Mouse (Mus musculus) embryonic facial prominence, embryonic 14.5 days (tissue): ENCODE measurements at regions not wholly inside any gene's neighbourhood (a gene's known extent, or its start where the extent isn't known, plus 50 kb on each side); places are given as distances from the start of the nearest gene placed in this dataset.

Experiments
- ATAC-seq: fragments of 200-750 bp; cut with Nextera tagmentation; 2 replicates; pipeline ENCODE4 v1.8.0; 2017; ENCODE audit warnings: low read depth, moderate number of reproducible peaks, moderate TSS enrichment
- DNase-seq: peaks from one replicate; pipeline ENCODE4 v3.0.0-alpha.2; 2015; ENCODE audit warnings: low spot score
- H3K27ac ChIP-seq: fragments of 300-500 bp; sonication (generic); replicated peaks from 2 replicates; pipeline ENCODE4 v1.5.1; 2014; ENCODE audit warnings: low read depth, mild to moderate bottlenecking, low read length, moderate library complexity
- H3K27me3 ChIP-seq: fragments of 300-500 bp; sonication (generic); replicated peaks from 2 replicates; pipeline ENCODE4 v1.6.1; 2014; ENCODE audit warnings: low read length; ENCODE audit not compliant: control insufficient read depth, insufficient read depth
- H3K36me3 ChIP-seq: fragments of 300-500 bp; sonication (generic); 2 replicates; pipeline ENCODE4 v1.6.1; 2014; ENCODE audit warnings: low read length, mixed read lengths; ENCODE audit not compliant: control insufficient read depth, insufficient read depth
- H3K4me1 ChIP-seq: fragments of 300-500 bp; sonication (generic); 2 replicates; pipeline ENCODE4 v1.6.1; 2014; ENCODE audit warnings: antibody characterized with exemption, low read length; ENCODE audit not compliant: control insufficient read depth, insufficient read depth
- H3K4me2 ChIP-seq: fragments of 300-500 bp; sonication (generic); 2 replicates; pipeline ENCODE4 v1.6.1; 2014; ENCODE audit warnings: low read depth, mild to moderate bottlenecking, low read length, moderate library complexity, mixed read lengths
- H3K4me3 ChIP-seq: fragments of 300-500 bp; sonication (generic); 2 replicates; pipeline ENCODE4 v1.5.1; 2014; ENCODE audit warnings: low read depth, mild to moderate bottlenecking, low read length
- H3K9ac ChIP-seq: fragments of 300-500 bp; sonication (generic); 2 replicates; pipeline ENCODE4 v1.6.1; 2014; ENCODE audit warnings: low read depth, mild to moderate bottlenecking, low read length, moderate library complexity, mixed read lengths
- H3K9me3 ChIP-seq: fragments of 300-500 bp; sonication (generic); 2 replicates; pipeline ENCODE4 v1.6.1; 2016; ENCODE audit warnings: low read length; ENCODE audit not compliant: control insufficient read depth
- whole genome bisulfite sequencing: fragments of 180-500 bp; shearing (Covaris S2); extraction: QIAGEN DNeasy Blood & Tissue Kit; methylation state at CpG from one replicate; pipeline ENCODE4 v1.1.7; 2014; 5-methylcytosine and 5-hydroxymethylcytosine counted together

GRCm38 (mm10) chr13:42558526-42558925 lies 121.9 kb upstream of the Phactr1 start:
- Histone ChIP-seq H3K27ac (no peak overlapping the region), H3K4me1 (no peaks in the 10 kb centered on the region), H3K4me3 (no peak overlapping the region), H3K4me2 (no peak overlapping the region), H3K9me3 (no peaks in the 10 kb centered on the region), H3K36me3 (no peaks in the 10 kb centered on the region), H3K27me3 (no peaks in the 10 kb centered on the region), H3K9ac (no peak overlapping the region)
- ATAC-seq = no peak
- DNase-seq = no peak
- WGBS = 85% methylated on average over 3 of the region's 3 CpGs

GRCm38 (mm10) chr13:42561446-42561845 lies 119.0 kb upstream of the Phactr1 start:
- Histone ChIP-seq H3K4me1 (no peaks in the 10 kb centered on the region), H3K27ac (no peak overlapping the region), H3K4me3 (no peak overlapping the region), H3K36me3 (no peaks in the 10 kb centered on the region), H3K9me3 (no peaks in the 10 kb centered on the region), H3K4me2 (no peak overlapping the region), H3K9ac (no peak overlapping the region), H3K27me3 (no peaks in the 10 kb centered on the region)
- 39% methylated on average over 2 of the region's 2 CpGs for WGBS
- no peak for ATAC-seq
- DNase-seq = no peak

GRCm38 (mm10) chr13:42565291-42566058 lies 114.9 kb upstream of the Phactr1 start:
- Histone ChIP-seq H3K4me1 (no peaks in the 10 kb centered on the region), H3K36me3 (no peaks in the 10 kb centered on the region), H3K9ac (no peak overlapping the region), H3K27ac (no peak overlapping the region), H3K9me3 (no peaks in the 10 kb centered on the region), H3K4me3 (no peak overlapping the region), H3K4me2 (no peak overlapping the region), H3K27me3 (no peaks in the 10 kb centered on the region)
- no peak for DNase-seq
- WGBS = 76% methylated on average over 26 of the region's 26 CpGs
- no peak for ATAC-seq

GRCm38 (mm10) chr13:42570600-42571348 lies 109.6 kb upstream of the Phactr1 start:
- no peaks in the 10 kb centered on the region for H3K9me3 ChIP-seq
- no peaks in the 10 kb centered on the region for H3K4me1 ChIP-seq
- no peaks in the 10 kb centered on the region for H3K36me3 ChIP-seq
- H3K4me3 ChIP-seq = no peak overlapping the region
- no peak overlapping the region for H3K4me2 ChIP-seq
- 76% methylated on average over 10 of the region's 10 CpGs for WGBS
- DNase-seq = no peak
- no peak overlapping the region for H3K27ac ChIP-seq
- H3K9ac ChIP-seq = no peak overlapping the region
- H3K27me3 ChIP-seq = no peaks in the 10 kb centered on the region
- ATAC-seq = no peak

- WGBS = 39% methylated on average over 4 of the region's 4 CpGs
- H3K27me3 ChIP-seq = no peaks in the 10 kb centered on the region
Observed at GRCm38 (mm10) chr13:42574189-42574588, 106.2 kb upstream of the Phactr1 start.

GRCm38 (mm10) chr13:42575725-42576426 lies 104.5 kb upstream of the Phactr1 start:
- Histone ChIP-seq H3K9me3 (no peaks in the 10 kb centered on the region), H3K27ac (no peak overlapping the region), H3K27me3 (no peaks in the 10 kb centered on the region), H3K4me3 (no peak overlapping the region), H3K36me3 (no peaks in the 10 kb centered on the region), H3K9ac (no peak overlapping the region), H3K4me2 (no peak overlapping the region), H3K4me1 (no peaks in the 10 kb centered on the region)
- DNase-seq = peak; percentile 90
- WGBS = 30% methylated on average over 16 of the region's 16 CpGs
- ATAC-seq = peak; percentile 41; the same call in 1 of the 2 replicates

More at GRCm38 (mm10) chr13:42574189-42574588, 106.2 kb upstream of the Phactr1 start:
- no peak overlapping the region for H3K9ac ChIP-seq
- no peaks in the 10 kb centered on the region for H3K36me3 ChIP-seq
- ATAC-seq (no peak), DNase-seq (no peak)
- H3K4me3 ChIP-seq = no peak overlapping the region
- H3K27ac ChIP-seq = no peak overlapping the region
- H3K9me3 ChIP-seq = no peaks in the 10 kb centered on the region
- H3K4me2 ChIP-seq = no peak overlapping the region
- H3K4me1 ChIP-seq = no peaks in the 10 kb centered on the region

GRCm38 (mm10) chr13:42579471-42579870 lies 101.0 kb upstream of the Phactr1 start:
- Histone ChIP-seq H3K9me3 (no peaks in the 10 kb centered on the region), H3K4me2 (no peak overlapping the region), H3K36me3 (no peaks in the 10 kb centered on the region), H3K27me3 (no peaks in the 10 kb centered on the region), H3K4me1 (no peaks in the 10 kb centered on the region), H3K9ac (no peak overlapping the region), H3K4me3 (no peak overlapping the region), H3K27ac (no peak overlapping the region)
- DNase-seq = no peak
- ATAC-seq = no peak
- 57% methylated on average over 3 of the region's 3 CpGs for WGBS

GRCm38 (mm10) chr13:42589136-42589535 lies 91.3 kb upstream of the Phactr1 start:
- no peaks in the 10 kb centered on the region for H3K27me3 ChIP-seq
- H3K9ac ChIP-seq = no peak overlapping the region
- no peak overlapping the region for H3K4me2 ChIP-seq
- 88% methylated on average over 2 of the region's 2 CpGs for WGBS
- H3K9me3 ChIP-seq = no peaks in the 10 kb centered on the region
- DNase-seq (no peak), ATAC-seq (no peak)
- no peaks in the 10 kb centered on the region for H3K4me1 ChIP-seq
- no peak overlapping the region for H3K27ac ChIP-seq
- H3K36me3 ChIP-seq = no peaks in the 10 kb centered on the region
- no peak overlapping the region for H3K4me3 ChIP-seq
